Mouse (Mus musculus) CH12.LX (cell line): ENCODE results near the gene Jak1. TPM values are rescaled to one million over a fixed set of nuclear protein-coding genes. Genes with fewer than 3 reads are reported as not detected.

Experiments
- DNase-seq: peaks from one replicate; pipeline ENCODE4 v3.0.0-alpha.2; 2013; ENCODE audit errors: extremely low read depth
- H3K27ac ChIP-seq: 2 replicates; pipeline ENCODE4 v1.5.1; 2012; ENCODE audit warnings: low read depth, mild to moderate bottlenecking, control low read depth, moderate library complexity; ENCODE audit not compliant: insufficient read depth
- H3K27me3 ChIP-seq: replicated peaks from 2 replicates; pipeline ENCODE3; 2012; ENCODE audit warnings: inconsistent platforms
- H3K36me3 ChIP-seq, 2 experiments: replicated peaks in 1 of 2; 2 replicates each; pipeline versions ENCODE3 to v1.6.1; 2012; ENCODE audit warnings: inconsistent platforms in 1 of 2, low read length in 1 of 2, mild to moderate bottlenecking in 1 of 2, mixed read lengths in 1 of 2, moderate library complexity in 1 of 2; ENCODE audit not compliant: control insufficient read depth in 1 of 2, insufficient read depth in 1 of 2
- H3K4me1 ChIP-seq, 2 experiments: 2 replicates each; pipeline ENCODE4 v1.6.1; 2012; ENCODE audit warnings: inconsistent platforms in 1 of 2, moderate library complexity in 1 of 2; ENCODE audit not compliant: insufficient read depth in 2 of 2, control insufficient read depth in 1 of 2
- H3K4me2 ChIP-seq: 2 replicates; pipeline ENCODE4 v1.6.1; 2012; ENCODE audit warnings: low read depth, mild to moderate bottlenecking, control low read depth; ENCODE audit not compliant: poor library complexity, insufficient read depth, severe bottlenecking
- H3K4me3 ChIP-seq, 3 experiments: fragments of 150-350 bp in 1 of 3; sonication (generic) in 1 of 3; replicated peaks in 1 of 3; 2 replicates each; pipeline versions ENCODE3 to v1.5.1; 2011 to 2012; ENCODE audit warnings: low read depth in 2 of 3, low read length in 2 of 3, mild to moderate bottlenecking in 2 of 3, moderate library complexity in 2 of 3, control low read depth in 1 of 3, improper control_type of control experiment in 1 of 3, inconsistent platforms in 1 of 3, mixed read lengths in 1 of 3; ENCODE audit not compliant: poor library complexity in 1 of 3
- H3K79me2 ChIP-seq: replicated peaks from 2 replicates; pipeline ENCODE4 v1.6.1; 2012; ENCODE audit warnings: mild to moderate bottlenecking, moderate library complexity; ENCODE audit not compliant: control insufficient read depth, poor library complexity, insufficient read depth, severe bottlenecking; ENCODE audit errors: extremely low read depth
- H3K9ac ChIP-seq: 2 replicates; pipeline ENCODE4 v1.6.1; 2012; ENCODE audit warnings: low read depth, mild to moderate bottlenecking, control low read depth, moderate library complexity; ENCODE audit not compliant: insufficient read depth
- H3K9me3 ChIP-seq: replicated peaks from 2 replicates; pipeline ENCODE3; 2012; ENCODE audit warnings: low read length, inconsistent platforms, mixed read lengths
- ELF1 ChIP-seq: IDR thresholded peaks from 2 replicates; pipeline ENCODE4 v1.6.1; 2014; ENCODE audit warnings: low read depth, mild to moderate bottlenecking, inconsistent platforms, low read length, improper control_type of control experiment
- ETS1 ChIP-seq: conservative IDR thresholded peaks from 2 replicates; pipeline ENCODE4 v1.6.1; 2012; ENCODE audit warnings: low read depth, mild to moderate bottlenecking, inconsistent platforms, low read length, improper control_type of control experiment, moderate library complexity
- GABPA ChIP-seq: IDR thresholded peaks from 2 replicates; pipeline ENCODE4 v1.6.1; 2012; ENCODE audit warnings: low read depth, low read length, improper control_type of control experiment, inconsistent platforms; ENCODE audit not compliant: insufficient replicate concordance
- JUN ChIP-seq: IDR thresholded peaks from 2 replicates; pipeline ENCODE4 v1.6.1; 2011; ENCODE audit warnings: low read depth, mild to moderate bottlenecking, low read length, improper control_type of control experiment, moderate library complexity; ENCODE audit not compliant: insufficient read depth
- KAT2A ChIP-seq: IDR thresholded peaks from 2 replicates; pipeline ENCODE4 v1.6.1; 2012; ENCODE audit warnings: low read length, improper control_type of control experiment, inconsistent platforms; ENCODE audit not compliant: insufficient replicate concordance
- MXI1 ChIP-seq: IDR thresholded peaks from 2 replicates; pipeline ENCODE4 v1.6.1; 2011; ENCODE audit warnings: mild to moderate bottlenecking, low read depth, low read length, improper control_type of control experiment
- MYC ChIP-seq: IDR thresholded peaks from 2 replicates; pipeline ENCODE4 v1.6.1; 2011; ENCODE audit warnings: low read depth, mild to moderate bottlenecking, improper control_type of control experiment, low read length
- PAX5 ChIP-seq: IDR thresholded peaks from 2 replicates; pipeline ENCODE4 v1.6.1; 2012; ENCODE audit warnings: low read length, inconsistent platforms, mixed read lengths
- RCOR1 ChIP-seq: conservative IDR thresholded peaks from 2 replicates; pipeline ENCODE4 v1.6.1; 2012; ENCODE audit warnings: low read depth, mild to moderate bottlenecking, inconsistent platforms, low read length, improper control_type of control experiment
- SIN3A ChIP-seq: IDR thresholded peaks from 2 replicates; pipeline ENCODE4 v1.6.1; 2012; ENCODE audit warnings: low read length, improper control_type of control experiment, inconsistent platforms
- TBP ChIP-seq: conservative IDR thresholded peaks from 2 replicates; pipeline ENCODE4 v1.6.1; 2011; ENCODE audit warnings: low read depth, low read length, improper control_type of control experiment
- UBTF ChIP-seq: IDR thresholded peaks from 2 replicates; pipeline ENCODE4 v1.6.1; 2012; ENCODE audit warnings: low read depth, mild to moderate bottlenecking, inconsistent platforms, low read length, improper control_type of control experiment, moderate library complexity
- USF1 ChIP-seq: IDR thresholded peaks from 2 replicates; pipeline ENCODE4 v1.6.1; 2014; ENCODE audit warnings: low read depth, mild to moderate bottlenecking, inconsistent platforms, low read length, improper control_type of control experiment
- ZC3H11A ChIP-seq: IDR thresholded peaks from 2 replicates; pipeline ENCODE4 v1.6.1; 2012; ENCODE audit warnings: low read depth, mild to moderate bottlenecking, inconsistent platforms, low read length, improper control_type of control experiment
- ZKSCAN1 ChIP-seq: IDR thresholded peaks from 2 replicates; pipeline ENCODE4 v1.6.1; 2012; ENCODE audit warnings: low read depth, inconsistent platforms, low read length, improper control_type of control experiment, borderline replicate concordance
- dilution Hi-C: fragments of 300-500 bp; cut with MboI; formaldehyde crosslinking; loops from 2 replicates; pipeline ENCODE4 v1.14.3; 2020; ENCODE audit warnings: low sequenced_read_pairs; ENCODE audit not compliant: extremely low pct_unique_long_range_greater_than_20kb, extremely low pct_ligation_motif_present
- in situ Hi-C: fragments of 300-500 bp; cut with MboI; formaldehyde crosslinking; loops from 3 replicates; pipeline ENCODE4 v1.14.3; 2019; ENCODE audit warnings: low sequenced_read_pairs, low pct_ligation_motif_present, low pct_unique_long_range_greater_than_20kb, mixed read lengths
- polyA plus RNA-seq: library from polyadenylated mRNA; unstranded; fragments of >175 nt; gene quantifications from 2 replicates; pipeline ENCODE4 v1.2.1, GENCODE M21; 2012; ENCODE audit warnings: low read depth; ENCODE audit not compliant: insufficient read length
- total RNA-seq, 2 experiments: library from RNA; depleted of rRNA; stranded (reverse); fragments of 300-350 nt in 1 of 2; fragments of >200 nt in 1 of 2; gene quantifications; 2 replicates each; pipeline ENCODE4 v1.2.3; 2012 to 2014

Jak1 gene
- total and polyA plus RNA-seq, 3 experiments, result 28.6 to 51.4 (median 33.9) TPM

GRCm38 (mm10) chr4:101203518-101203917 is 61.6 kb downstream of the Jak1 start:
- dilution Hi-C loops, result no loop called here
- in situ Hi-C loops, result no loop called here

DNA sequence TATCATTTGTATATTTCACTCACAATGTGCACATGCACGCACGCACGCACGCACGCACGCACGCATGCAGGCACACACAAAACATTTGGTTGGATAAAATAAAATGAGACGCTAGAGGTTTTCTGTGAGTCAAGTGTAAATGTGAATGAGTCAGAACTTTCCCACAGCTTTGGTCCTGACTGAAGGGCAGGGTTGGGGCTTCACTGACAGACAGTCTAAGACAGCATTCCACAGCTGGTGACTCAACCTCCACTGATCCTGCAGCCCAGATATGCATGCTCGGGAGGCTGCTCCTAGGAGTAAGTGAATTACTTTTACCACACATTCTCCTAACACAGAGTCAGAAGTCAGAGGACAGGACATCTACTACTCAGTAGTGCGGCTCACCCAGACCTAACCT is 62.5 kb downstream of the Jak1 start:
- no peak for TF ChIP-seq ETS1
- TF ChIP-seq, all 38 proteins: peak for 0
- DNase-seq, result no peak
- H3K4me1 ChIP-seq, result peaks cover 5 to 40% of the 10 kb centered on the region in 2 experiments; a peak in 2 of 4 replicates
- H3K36me3 ChIP-seq, result peaks cover 0 to 19% of the 10 kb centered on the region in 2 experiments
- H3K9me3 ChIP-seq, result no peaks in the 10 kb centered on the region
- in situ Hi-C loops (no loop called here), dilution Hi-C loops (no loop called here)
- no peaks in the 10 kb centered on the region for H3K27me3 ChIP-seq
- no peak overlapping the region for H3K4me2 ChIP-seq
- H3K27ac ChIP-seq, result no peak overlapping the region
- H3K9ac ChIP-seq, result no peak overlapping the region
- no peaks in the 10 kb centered on the region; the same call in 1 of the 2 replicates for H3K79me2 ChIP-seq
- no peak overlapping the region for H3K4me3 ChIP-seq

More at GRCm38 (mm10) chr4:101203518-101203917, 61.6 kb downstream of the Jak1 start:
- Histone ChIP-seq H3K4me3 (no peak overlapping the region), H3K27me3 (no peaks in the 10 kb centered on the region), H3K27ac (no peak overlapping the region), H3K36me3 (peaks cover 0 to 16% of the 10 kb centered on the region in 2 experiments), H3K9ac (no peak overlapping the region), H3K4me2 (no peak overlapping the region), H3K79me2 (no peaks in the 10 kb centered on the region; the same call in 1 of the 2 replicates)
- DNase-seq, result no peak
- TF ChIP-seq MXI1 (no peak), MYC (no peak), TBP (no peak), UBTF (no peak), SIN3A (no peak), KAT2A (no peak), ZC3H11A (no peak), JUN (no peak), GABPA (no peak), RCOR1 (no peak), ELF1 (no peak), USF1 (no peak), PAX5 (no peak), ZKSCAN1 (no peak)
- TF ChIP-seq, all 38 proteins: peak for 0
- Histone ChIP-seq H3K9me3 (no peaks in the 10 kb centered on the region), H3K4me1 (peaks cover 5 to 36% of the 10 kb centered on the region in 2 experiments; a peak in 2 of 4 replicates)
